Mouse (Mus musculus): Measurements from ENCODE around the gene Timm23.
"Not testable (repeated sequence)": the region's sequence is repeated elsewhere in the genome, so short reads cannot be mapped to it uniquely, and the experiment has no call there.

Timm23 gene

GRCm38 (mm10) chr14:32164173-32165051, 37.3 kb downstream of the Timm23 start:
- no peak for DNase-seq

GRCm38 (mm10) chr14:32163203-32163888, 38.4 kb downstream of the Timm23 start:
- no peak for DNase-seq

- DNase-seq, result no peak
These were observed 39.5 kb downstream of the Timm23 start for GRCm38 (mm10) chr14:32162231-32162630.

- DNase-seq, result no peak
These were observed 40.4 kb downstream of the Timm23 start for GRCm38 (mm10) chr14:32161090-32161885.

DNA sequence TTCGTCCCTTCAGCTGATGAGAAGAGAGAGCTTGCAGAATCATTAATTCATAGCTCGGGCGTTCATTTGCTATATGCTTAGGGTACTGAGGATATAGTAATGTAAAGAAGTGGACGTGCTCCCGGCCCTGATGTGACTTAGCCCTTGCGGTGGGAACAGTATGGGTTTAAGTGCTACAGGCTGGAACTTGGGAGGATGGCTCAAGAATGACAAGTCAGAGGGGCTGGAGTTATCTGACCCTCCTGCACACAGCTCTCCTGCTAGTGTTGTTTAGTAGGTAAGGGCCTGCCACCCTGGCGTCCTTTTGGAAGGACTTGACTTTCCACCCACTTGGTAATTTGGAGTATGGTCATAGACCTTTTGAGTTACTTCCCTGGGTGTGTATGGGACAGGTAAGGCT, 41.1 kb downstream of the Timm23 start:
- DNase-seq, result no peak

GRCm38 (mm10) chr14:32159690-32160246, 41.9 kb downstream of the Timm23 start, which contains the start of gene Ncoa4:
Gene Ncoa4 (plus strand): TSS chr14:32159865.
- peak; percentile 97 for DNase-seq

DNA sequence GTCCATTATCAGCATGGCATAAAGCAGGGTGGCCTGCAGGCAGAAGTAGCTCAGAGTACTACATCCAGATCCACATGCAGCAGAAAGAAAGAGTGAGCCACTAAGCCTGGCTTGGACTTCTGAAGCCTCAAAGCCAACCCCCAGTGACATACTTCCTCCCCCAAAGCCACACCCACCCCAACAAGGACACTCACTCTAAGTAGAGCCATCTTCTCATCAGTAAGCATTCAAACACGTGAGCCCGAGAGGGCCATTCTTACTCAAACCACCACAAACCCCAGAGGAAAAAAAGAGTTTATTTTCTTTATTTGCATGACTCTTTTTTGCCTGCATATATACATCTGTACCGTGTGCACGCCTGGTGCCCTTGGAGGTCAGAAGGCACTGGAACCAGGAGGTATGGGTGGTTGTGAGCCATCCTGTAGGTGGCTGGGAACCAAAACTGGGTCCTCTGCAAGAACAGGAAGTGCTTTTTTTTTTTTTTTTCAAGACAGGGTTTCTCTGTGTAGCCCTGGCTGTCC, 42.5 kb downstream of the Timm23 start:
- DNase-seq, result peak in 1 of 2 experiments; percentile 14

DNA sequence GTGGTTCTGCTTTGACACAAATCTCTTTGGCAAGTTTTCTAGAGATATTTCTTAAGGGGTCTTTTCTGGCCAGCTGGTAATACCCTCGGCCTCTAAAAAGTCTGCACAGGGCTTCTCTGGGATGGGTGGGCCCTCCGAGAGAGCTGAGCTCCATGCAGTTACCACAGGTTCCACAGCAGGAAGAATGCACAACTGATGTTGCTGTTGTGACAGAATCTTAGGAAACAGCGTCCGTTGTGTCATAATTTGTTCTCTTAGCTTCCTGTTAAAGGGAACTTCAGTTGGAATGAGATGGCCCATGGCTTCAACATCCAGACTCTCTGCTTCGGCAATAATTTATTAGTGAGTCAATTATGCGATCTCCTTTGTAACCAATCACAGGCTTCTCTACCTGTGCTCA, 46.9 kb downstream of the Timm23 start:
- no peak for DNase-seq

DNA sequence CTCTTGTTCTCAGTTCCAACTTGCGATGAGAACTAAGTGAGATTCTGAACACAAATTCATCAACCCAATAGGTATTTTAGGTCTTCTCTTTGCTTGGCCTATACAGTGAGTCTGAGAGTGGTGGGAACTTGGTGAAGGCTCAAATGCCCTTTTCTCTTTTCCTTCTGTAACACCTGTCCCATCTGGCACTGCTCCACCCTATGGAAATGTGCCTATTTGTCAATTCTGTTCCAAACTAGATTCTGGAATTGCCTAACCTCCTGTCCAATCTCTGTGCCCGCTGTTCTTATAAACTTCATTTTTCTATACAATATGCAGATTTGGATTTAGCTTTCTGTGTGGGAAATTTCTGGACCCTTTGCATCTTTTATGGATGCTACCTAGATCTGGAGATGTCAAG, 48.5 kb downstream of the Timm23 start:
- no peak for DNase-seq

- no peak for DNase-seq
These were observed 49.3 kb downstream of the Timm23 start for GRCm38 (mm10) chr14:32152243-32152965.

DNA sequence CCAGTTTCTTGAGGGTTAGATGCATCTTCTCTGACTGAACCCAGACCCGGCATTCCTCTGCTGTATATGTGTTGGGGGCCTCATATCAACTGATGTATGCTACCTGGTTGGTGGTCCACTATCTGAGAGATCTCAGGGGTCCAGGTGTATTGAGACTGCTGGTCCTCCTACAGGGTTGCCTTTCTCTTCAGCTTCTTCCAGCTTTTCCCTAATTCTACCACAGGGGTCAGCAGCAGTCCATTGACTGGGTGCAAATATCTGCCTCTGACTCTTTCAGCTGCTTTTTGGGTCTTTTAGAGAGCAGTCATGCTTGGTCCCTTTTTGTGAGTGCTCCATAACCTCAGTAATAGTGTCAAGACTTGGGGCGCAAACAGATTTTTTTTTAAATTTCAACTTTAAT, 50.8 kb downstream of the Timm23 start:
- no peak for DNase-seq

DNA sequence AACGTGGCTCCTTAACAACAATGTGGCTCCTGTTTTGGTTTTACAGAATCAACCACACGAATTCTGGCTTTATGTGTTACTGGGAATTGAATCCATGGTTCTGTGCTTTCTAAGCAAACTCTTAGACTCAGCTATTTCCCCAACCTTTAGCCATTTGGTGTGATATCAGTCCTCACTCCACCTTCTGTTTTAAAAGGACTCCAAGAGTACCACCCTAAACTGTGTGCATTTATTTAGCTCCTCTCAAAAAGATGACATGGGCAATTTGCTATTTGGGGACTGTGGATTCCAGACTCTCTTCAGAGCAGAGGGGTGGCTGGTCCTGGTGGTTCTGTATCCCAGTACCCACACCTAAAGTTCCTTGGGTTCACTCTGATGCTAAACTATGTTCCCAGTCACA, 55.1 kb downstream of the Timm23 start:
- DNase-seq, result no peak

- no peak for DNase-seq
These were observed 55.7 kb downstream of the Timm23 start for GRCm38 (mm10) chr14:32145809-32146511.

- no peak for DNase-seq
These were observed 56.3 kb downstream of the Timm23 start for GRCm38 (mm10) chr14:32145401-32145800.

GRCm38 (mm10) chr14:32144734-32145133, 57.0 kb downstream of the Timm23 start:
- DNase-seq, result no peak

- DNase-seq, result no peak
These were observed 60.0 kb downstream of the Timm23 start, which contains the start of gene Msmb for GRCm38 (mm10) chr14:32141723-32142122. Gene Msmb (plus strand): TSS chr14:32142023.

GRCm38 (mm10) chr14:32140359-32140965, 61.2 kb downstream of the Timm23 start:
- no peak for DNase-seq

DNA sequence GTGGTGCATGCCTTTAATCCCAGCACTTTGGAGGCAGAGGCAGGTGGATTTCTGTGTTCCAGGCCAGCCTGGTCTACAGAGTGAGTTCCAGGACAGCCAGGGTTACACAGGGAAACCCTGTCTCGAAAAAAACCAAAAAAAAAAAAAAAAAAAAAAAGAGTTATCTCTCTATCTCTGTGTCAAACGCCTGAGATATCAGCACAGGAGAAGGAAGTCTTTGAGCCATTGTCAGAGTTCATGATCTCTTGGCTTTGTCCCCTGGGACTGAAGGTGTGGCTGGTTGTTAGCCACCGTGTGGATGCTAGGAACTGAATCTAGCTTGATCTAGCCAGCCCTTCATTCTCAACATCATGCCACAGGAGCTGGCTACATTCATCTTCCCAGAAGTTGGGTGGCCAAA, 65.2 kb downstream of the Timm23 start:
- DNase-seq, result not testable (repeated sequence)

DNA sequence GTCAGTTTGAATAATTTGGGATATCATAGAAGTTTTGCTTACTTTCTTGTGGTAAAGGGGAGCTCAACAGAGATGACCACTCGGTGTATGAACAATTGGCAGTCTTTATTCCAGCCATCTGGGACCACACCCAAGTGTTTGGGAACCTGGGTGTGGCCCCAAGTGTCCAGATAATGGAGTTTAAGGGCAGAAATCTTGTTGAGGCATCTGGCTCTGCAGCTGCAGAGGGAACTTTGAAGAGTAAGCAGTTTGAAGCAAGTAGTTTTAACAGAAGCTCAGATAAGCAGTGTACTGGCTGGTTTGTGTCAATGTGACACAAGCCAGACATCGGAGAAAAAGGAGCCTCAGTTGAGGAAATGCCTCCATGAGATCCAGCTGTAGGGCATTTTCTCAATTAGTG, 67.4 kb downstream of the Timm23 start:
- no peak for DNase-seq

GRCm38 (mm10) chr14:32131836-32132235, 69.9 kb downstream of the Timm23 start:
- DNase-seq, result no peak

Measured in spleen, adult 18-20 months (tissue).